Mouse (Mus musculus) ES-Bruce4 (cell line): ENCODE results near the gene Asb2. TPM values are rescaled to one million over a fixed set of nuclear protein-coding genes. Genes with fewer than 3 reads are reported as not detected.

Experiments
- H3K27ac ChIP-seq: 2 replicates; pipeline ENCODE4 v1.5.1; 2012; ENCODE audit warnings: low read length, inconsistent platforms; ENCODE audit not compliant: insufficient read depth
- H3K27me3 ChIP-seq: 2 replicates; pipeline ENCODE4 v1.6.1; 2012; ENCODE audit warnings: mild to moderate bottlenecking, low read length, inconsistent platforms; ENCODE audit not compliant: control insufficient read depth, poor library complexity, insufficient read depth, severe bottlenecking
- H3K36me3 ChIP-seq: 2 replicates; pipeline ENCODE4 v1.6.1; 2012; ENCODE audit warnings: inconsistent platforms, mild to moderate bottlenecking, low read length, moderate library complexity; ENCODE audit not compliant: control insufficient read depth, poor library complexity, insufficient read depth, severe bottlenecking
- H3K4me1 ChIP-seq: one replicate; pipeline ENCODE4 v1.8.1; 2011; ENCODE audit warnings: low read length; ENCODE audit not compliant: control insufficient read depth, insufficient read depth
- H3K4me3 ChIP-seq: 2 replicates; pipeline ENCODE4 v1.5.1; 2011; ENCODE audit warnings: low read depth, mild to moderate bottlenecking, low read length
- H3K9ac ChIP-seq: 2 replicates; pipeline ENCODE4 v1.6.1; 2012; ENCODE audit warnings: low read depth, mild to moderate bottlenecking, inconsistent platforms; ENCODE audit not compliant: poor library complexity, severe bottlenecking
- H3K9me3 ChIP-seq: replicated peaks from 2 replicates; pipeline ENCODE4 v1.6.1; 2012; ENCODE audit warnings: mild to moderate bottlenecking, low read length, inconsistent platforms; ENCODE audit not compliant: control insufficient read depth, poor library complexity, insufficient read depth, severe bottlenecking
- CTCF ChIP-seq: IDR thresholded peaks from one replicate; pipeline ENCODE4 v1.8.1; 2011; ENCODE audit warnings: low read depth, low read length
- EP300 ChIP-seq: IDR thresholded peaks from 2 replicates; pipeline ENCODE4 v1.6.1; 2011; ENCODE audit warnings: low read depth, low read length; ENCODE audit not compliant: insufficient read depth
- POLR2A ChIP-seq: IDR thresholded peaks from one replicate; pipeline ENCODE4 v1.8.1; 2011; ENCODE audit warnings: low read length; ENCODE audit not compliant: insufficient read depth
- polyA plus RNA-seq: library from polyadenylated mRNA; stranded (reverse); fragments of >200 nt; gene quantifications from 2 replicates; pipeline ENCODE4 v1.2.4, GENCODE M21; 2011; ENCODE audit warnings: low read depth; ENCODE audit not compliant: missing spikeins, insufficient read depth, insufficient read length

The Asb2 gene
- polyA plus RNA-seq, 1 experiment, result not detected

DNA sequence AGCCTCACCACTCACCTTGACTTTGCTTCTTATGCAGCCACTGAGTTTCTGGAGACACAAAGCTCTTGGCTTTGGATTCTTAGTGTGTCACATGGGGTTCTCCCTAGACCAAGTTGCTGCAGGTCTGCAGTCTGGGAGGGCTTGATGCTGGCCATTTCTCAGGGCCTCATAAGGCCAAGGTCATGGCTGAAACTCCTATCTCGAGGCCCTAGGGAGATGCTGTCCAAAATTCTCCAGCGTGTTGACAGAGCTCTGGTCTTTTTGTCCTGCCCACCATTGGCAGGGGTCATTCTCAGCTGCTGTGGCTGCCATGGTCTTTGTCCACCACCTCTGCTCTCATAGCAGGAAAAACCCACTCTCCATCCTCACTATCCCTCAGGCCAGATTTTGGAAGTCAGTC, 11.4 kb upstream of the Asb2 start:
- H3K27me3 ChIP-seq, result no peaks in the 10 kb centered on the region
- no peaks in the 10 kb centered on the region for H3K9me3 ChIP-seq
- H3K27ac ChIP-seq, result no peak overlapping the region
- no peak for TF ChIP-seq CTCF
- no peak for TF ChIP-seq EP300
- no peak for TF ChIP-seq POLR2A
- H3K4me1 ChIP-seq, result no peaks in the 10 kb centered on the region
- H3K9ac ChIP-seq, result no peak overlapping the region
- no peak overlapping the region for H3K4me3 ChIP-seq
- H3K36me3 ChIP-seq, result no peaks in the 10 kb centered on the region

DNA sequence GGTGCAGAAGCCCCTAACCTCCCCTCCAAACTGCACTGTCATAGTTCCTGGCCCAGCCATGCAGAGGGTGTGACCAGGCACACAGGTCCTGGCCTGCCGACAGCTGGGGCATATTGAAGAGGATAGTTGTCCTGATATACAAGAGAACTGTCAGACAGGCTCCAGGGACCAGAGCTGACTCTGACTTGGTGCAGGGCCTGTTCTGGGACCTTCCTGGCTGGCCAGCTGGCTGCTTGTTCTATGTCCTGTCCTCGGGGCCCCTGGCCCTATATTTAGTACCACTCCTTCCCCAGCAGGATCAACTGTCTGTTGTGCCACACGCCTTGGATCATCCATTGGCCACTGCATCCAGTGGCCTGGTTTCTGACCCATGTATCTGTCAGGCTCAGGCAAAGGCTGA, 6.5 kb upstream of the Asb2 start:
- TF ChIP-seq EP300, result no peak
- TF ChIP-seq CTCF, result no peak
- no peak for TF ChIP-seq POLR2A
- H3K9ac ChIP-seq, result no peak overlapping the region
- no peak overlapping the region for H3K4me3 ChIP-seq

DNA sequence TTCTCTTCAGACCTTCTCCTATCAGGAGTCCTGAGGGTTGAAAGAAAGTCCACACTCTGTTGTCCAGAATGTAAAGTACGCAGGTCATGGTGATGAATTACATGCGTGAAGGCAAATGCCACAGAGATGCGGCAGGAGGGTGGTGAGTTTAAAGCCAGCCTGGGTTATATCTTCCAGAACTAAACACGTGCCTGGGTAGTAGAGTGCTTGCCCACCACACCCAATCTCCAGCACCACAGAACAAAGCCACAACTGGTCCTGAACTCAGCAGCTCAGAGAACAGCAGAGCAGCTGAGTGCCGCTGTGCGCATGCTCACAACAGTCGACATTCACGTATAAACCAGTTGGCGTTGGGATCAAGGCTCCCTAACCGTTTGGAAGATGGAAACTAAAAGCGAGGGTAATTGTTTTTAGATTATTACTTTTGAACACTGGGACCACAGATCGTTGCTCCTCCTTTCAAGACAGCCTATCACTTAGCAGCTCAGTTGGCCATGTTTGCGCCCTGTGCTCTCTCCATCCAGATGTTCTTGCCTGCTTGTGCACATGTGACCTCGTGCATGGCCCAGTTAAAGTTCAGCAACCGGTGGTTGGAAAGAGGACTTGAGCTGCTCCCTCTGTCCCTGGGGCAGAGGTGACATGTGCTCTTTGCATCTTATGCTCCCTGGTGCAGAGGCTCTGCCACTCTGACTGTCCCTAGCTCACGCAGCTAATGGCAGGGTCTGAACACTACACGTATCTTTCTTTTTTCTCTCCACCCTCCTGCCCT, 5.9 kb upstream of the Asb2 start:
- no peak overlapping the region for H3K9ac ChIP-seq
- no peaks in the 10 kb centered on the region for H3K4me1 ChIP-seq
- no peak overlapping the region for H3K4me3 ChIP-seq
- TF ChIP-seq POLR2A (no peak), CTCF (no peak), EP300 (no peak)
- H3K27ac ChIP-seq, result no peak overlapping the region
- H3K9me3 ChIP-seq, result no peaks in the 10 kb centered on the region
- no peaks in the 10 kb centered on the region for H3K27me3 ChIP-seq
- H3K36me3 ChIP-seq, result no peaks in the 10 kb centered on the region

More for the DNA sequence above, 6.5 kb upstream of the Asb2 start:
- Histone ChIP-seq H3K9me3 (no peaks in the 10 kb centered on the region), H3K27ac (no peak overlapping the region), H3K27me3 (no peaks in the 10 kb centered on the region), H3K36me3 (no peaks in the 10 kb centered on the region), H3K4me1 (no peaks in the 10 kb centered on the region)

DNA sequence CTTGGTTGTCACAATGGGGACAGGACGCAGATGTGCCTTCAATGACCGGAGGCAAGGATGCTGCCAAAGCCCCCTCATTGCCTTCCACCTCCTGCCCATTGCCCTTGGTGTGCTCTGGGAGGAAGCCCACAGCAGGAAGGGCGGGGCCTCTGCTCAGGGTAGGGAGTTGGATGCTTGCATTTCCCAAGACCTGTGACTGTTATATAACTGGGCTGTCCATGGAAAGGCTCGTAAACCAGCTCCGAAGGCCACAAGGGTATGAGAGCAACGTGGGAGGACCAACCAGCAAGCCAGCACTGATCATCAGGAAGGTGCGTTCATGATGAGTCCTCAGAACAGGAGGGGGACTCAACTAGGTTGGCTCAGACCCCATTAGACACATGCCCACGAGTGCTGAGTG, 5.0 kb upstream of the Asb2 start:
- Histone ChIP-seq H3K9ac (no peak overlapping the region), H3K4me3 (no peak overlapping the region), H3K4me1 (no peaks in the 10 kb centered on the region), H3K27me3 (no peaks in the 10 kb centered on the region), H3K27ac (no peak overlapping the region), H3K9me3 (no peaks in the 10 kb centered on the region), H3K36me3 (no peaks in the 10 kb centered on the region)
- TF ChIP-seq EP300 (no peak), CTCF (no peak), POLR2A (no peak)

DNA sequence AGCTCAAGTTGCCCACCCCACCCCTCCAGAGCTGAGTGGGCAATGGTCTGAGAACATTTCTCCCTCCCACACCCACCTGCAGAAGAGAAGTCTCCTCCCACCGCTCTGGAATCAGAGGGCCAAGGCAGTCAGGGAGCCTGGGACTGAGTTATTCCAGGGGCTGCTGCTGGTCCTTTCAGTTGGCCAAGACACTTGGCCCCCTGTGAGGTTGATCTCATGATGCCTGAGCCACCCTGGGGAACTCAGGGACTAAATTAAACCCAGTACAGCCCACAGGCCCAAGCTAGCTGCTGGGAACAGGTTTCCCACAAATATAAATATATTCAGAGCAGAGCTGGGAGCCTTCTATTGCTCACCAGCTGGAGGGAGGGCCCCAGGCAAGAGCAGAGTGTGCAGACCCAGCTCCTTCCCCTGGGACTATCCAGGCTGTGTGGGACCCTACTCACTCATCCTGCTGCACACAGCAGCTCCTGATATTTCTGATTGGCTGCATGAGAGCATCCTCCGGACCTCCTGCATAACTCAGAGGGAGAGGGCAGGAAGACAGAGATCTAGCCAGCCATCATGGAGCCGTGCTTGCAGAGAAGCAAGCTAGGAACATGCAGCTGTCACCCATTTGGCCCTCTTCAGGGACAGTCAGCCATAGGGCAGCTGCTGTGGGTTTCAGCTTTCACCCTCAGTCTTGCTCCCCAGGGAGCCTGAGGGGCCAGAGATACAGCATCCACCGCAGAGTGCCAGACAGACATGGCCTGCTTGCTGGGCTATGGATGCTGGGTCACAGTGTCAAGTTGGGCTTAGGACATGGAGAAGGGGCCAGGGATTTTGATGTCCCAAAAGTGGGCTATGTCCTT, 3.4 kb upstream of the Asb2 start:
- no peak overlapping the region for H3K4me3 ChIP-seq
- H3K27ac ChIP-seq, result no peak overlapping the region
- H3K36me3 ChIP-seq, result no peaks in the 10 kb centered on the region
- H3K27me3 ChIP-seq, result no peaks in the 10 kb centered on the region
- H3K9ac ChIP-seq, result no peak overlapping the region
- no peak for TF ChIP-seq CTCF
- TF ChIP-seq EP300, result no peak
- TF ChIP-seq POLR2A, result no peak
- no peaks in the 10 kb centered on the region for H3K4me1 ChIP-seq
- H3K9me3 ChIP-seq, result no peaks in the 10 kb centered on the region

DNA sequence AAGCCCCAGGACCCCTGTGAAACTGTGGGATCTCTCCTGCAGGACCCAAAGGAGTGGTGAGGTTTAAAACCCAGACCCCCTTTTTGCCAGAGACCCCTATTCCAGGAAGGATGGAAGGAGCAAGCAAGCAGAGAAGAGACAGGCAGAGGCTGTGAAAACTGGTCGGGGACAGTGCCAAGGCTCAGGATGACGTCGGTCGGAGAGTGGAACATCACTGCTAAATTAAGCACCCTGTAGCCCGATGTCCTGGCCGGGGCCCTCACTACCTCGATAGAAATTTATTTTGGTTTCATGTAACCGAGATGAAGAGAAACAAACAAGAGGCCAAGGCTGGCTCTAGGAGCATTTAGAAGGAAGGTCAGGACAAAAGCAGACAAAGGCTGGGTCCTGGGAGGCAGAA, 2.4 kb upstream of the Asb2 start:
- Histone ChIP-seq H3K9ac (no peak overlapping the region), H3K4me3 (no peak overlapping the region), H3K4me1 (no peaks in the 10 kb centered on the region), H3K27me3 (no peaks in the 10 kb centered on the region), H3K27ac (no peak overlapping the region), H3K9me3 (no peaks in the 10 kb centered on the region), H3K36me3 (no peaks in the 10 kb centered on the region)
- TF ChIP-seq CTCF, result no peak
- no peak for TF ChIP-seq EP300
- no peak for TF ChIP-seq POLR2A
